Mouse (Mus musculus) layer of hippocampus, adult 18-20 months (tissue): ENCODE measurements at regions not wholly inside any gene's neighbourhood (a gene's known extent, or its start where the extent isn't known, plus 50 kb on each side); places are given as distances from the start of the nearest gene placed in this dataset.

ENCODE experiments used
- DNase-seq, 2 experiments: peaks; one replicate each; pipeline ENCODE4 v3.0.0; 2022; ENCODE audit warnings: low spot score in 2 of 2

DNA sequence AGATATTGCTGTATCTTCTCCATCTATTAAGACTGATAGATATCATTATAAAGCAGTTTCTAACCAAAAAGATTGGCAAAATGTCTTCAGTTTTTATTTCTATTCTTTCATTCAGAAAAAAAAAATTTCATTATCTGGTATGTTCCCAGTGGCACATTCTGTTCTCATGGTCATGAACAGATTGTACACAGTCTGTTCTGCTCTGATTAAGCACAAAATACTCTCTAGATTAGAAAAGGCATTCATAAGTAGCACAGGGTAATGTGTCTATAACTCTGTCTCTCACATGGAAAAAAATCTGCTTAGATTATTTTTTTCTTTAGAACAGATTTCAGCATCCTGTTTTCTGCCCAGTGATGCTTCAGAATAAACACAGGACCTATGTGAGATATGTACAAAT is 306.3 kb upstream of the Gm21830 start:
- DNase-seq, result peak; percentile 3 to 61

- DNase-seq, result peak in 1 of 2 experiments; percentile 1
These were observed 304.7 kb upstream of the Scn7a start for GRCm38 (mm10) chr2:67089418-67089817.

- DNase-seq, result no peak
These were observed 284.2 kb upstream of the Scn7a start for GRCm38 (mm10) chr2:67068944-67069343.
